Mouse (Mus musculus): ENCODE measurements around the gene Actr1a. TPM values are rescaled to one million over a fixed set of nuclear protein-coding genes. Genes with fewer than 3 reads are reported as not detected.

Actr1a gene
- polyA plus RNA-seq, 1 experiment = 60.5 TPM

DNA sequence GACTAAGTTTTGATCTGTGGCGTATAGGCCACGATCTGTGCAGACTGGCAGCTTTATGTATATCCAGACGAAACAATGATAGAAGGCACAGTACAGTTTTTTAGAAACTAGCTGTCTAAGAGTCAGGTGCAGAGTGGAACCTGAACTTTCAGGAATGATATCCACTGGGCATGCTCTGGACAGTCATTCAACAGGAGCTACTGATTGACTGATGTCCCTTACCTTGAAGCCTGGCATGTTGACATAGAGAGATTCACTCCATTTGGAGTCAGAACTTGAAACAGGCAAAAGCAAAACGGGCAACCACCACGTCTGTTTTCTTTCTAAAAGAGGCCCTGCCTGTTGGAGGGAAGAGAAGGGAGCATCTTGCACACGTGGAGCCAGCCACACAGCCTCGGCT, 5.0 kb upstream of the Actr1a start:
- peaks cover 5% of the 10 kb centered on the region; the same call in 1 of the 2 replicates for H3K4me1 ChIP-seq (ENCODE audit: control insufficient read depth, insufficient read depth, insufficient read length)
- no peak overlapping the region for H3K27ac ChIP-seq (ENCODE audit: insufficient read depth, low read length)
- TF ChIP-seq CTCF (IDR thresholded peaks at IDR 0.05; ENCODE audit: extremely low read depth, insufficient read depth, insufficient read length, insufficient replicate concordance) = no peak
- TF ChIP-seq POLR2A (IDR thresholded peaks at IDR 0.05; ENCODE audit: low read depth, low read length) = no peak
- no peaks in the 10 kb centered on the region for H3K36me3 ChIP-seq (ENCODE audit: control insufficient read depth, insufficient read depth, low read length)
- no peak overlapping the region for H3K4me3 ChIP-seq (ENCODE audit: extremely low read depth, insufficient read depth, insufficient read length)
- H3K27me3 ChIP-seq (ENCODE audit: control insufficient read depth, insufficient read depth, low read length) = no peaks in the 10 kb centered on the region
- 91% methylated on average over 7 of the region's 7 CpGs for WGBS
- DNase-seq (ENCODE audit: low read depth in 1 of 2, low spot score in 2 of 2) = no peak

DNA sequence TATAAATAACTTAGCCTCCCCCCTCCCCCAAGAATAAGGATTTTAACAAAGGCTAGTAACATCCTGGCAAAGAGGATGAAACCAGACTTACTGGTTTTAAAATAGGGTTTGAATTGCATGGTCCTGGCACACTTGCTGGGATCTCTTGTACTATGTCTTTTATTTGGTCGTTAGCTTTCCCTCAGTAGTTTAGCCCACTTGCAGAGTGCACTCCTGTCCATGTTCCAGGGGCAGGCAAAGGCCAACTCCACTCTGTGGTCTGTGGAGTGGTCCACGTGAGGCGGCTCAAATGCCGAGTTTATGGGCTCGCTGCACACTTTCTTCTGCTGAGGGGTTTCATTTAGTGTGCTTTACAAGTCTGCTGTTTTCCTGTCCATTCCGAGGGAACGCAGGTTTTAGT, 4.3 kb upstream of the Actr1a start:
- Histone ChIP-seq H3K27ac (ENCODE audit: insufficient read depth, low read length) (no peak overlapping the region), H3K4me1 (ENCODE audit: control insufficient read depth, insufficient read depth, insufficient read length) (peaks cover 5% of the 10 kb centered on the region; the same call in 1 of the 2 replicates), H3K4me3 (ENCODE audit: extremely low read depth, insufficient read depth, insufficient read length) (no peak overlapping the region), H3K36me3 (ENCODE audit: control insufficient read depth, insufficient read depth, low read length) (no peaks in the 10 kb centered on the region), H3K27me3 (ENCODE audit: control insufficient read depth, insufficient read depth, low read length) (no peaks in the 10 kb centered on the region)
- WGBS = 91% methylated on average over 7 of the region's 7 CpGs
- no peak for TF ChIP-seq POLR2A (IDR thresholded peaks at IDR 0.05; ENCODE audit: low read depth, low read length)
- TF ChIP-seq CTCF (IDR thresholded peaks at IDR 0.05; ENCODE audit: extremely low read depth, insufficient read depth, insufficient read length, insufficient replicate concordance) = no peak
- DNase-seq (ENCODE audit: low read depth in 1 of 2, low spot score in 2 of 2) = no peak

DNA sequence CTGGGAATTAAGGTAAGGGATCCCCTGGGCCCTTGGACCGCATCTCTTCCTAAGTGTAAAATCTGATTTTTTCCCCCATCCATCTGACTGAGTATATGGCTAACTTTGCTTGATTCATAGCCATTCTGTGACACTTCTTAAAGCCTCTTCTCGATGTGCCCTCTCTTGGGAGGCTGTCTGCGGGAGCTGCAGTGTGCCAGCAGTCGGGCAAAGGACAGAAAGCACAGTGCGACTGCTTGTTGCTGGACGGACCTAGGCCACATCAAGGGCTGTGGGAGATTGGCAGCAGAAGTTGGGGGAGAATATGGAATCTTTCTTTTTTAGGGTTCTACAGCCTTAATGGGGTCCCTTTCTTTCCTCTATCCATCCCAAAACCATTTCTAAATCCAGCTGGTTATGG, 3.8 kb upstream of the Actr1a start:
- no peak for DNase-seq (ENCODE audit: low read depth in 1 of 2, low spot score in 2 of 2)
- WGBS = 94% methylated on average over 6 of the region's 6 CpGs
- TF ChIP-seq POLR2A (IDR thresholded peaks at IDR 0.05; ENCODE audit: low read depth, low read length) = no peak
- TF ChIP-seq CTCF (IDR thresholded peaks at IDR 0.05; ENCODE audit: extremely low read depth, insufficient read depth, insufficient read length, insufficient replicate concordance) = no peak

DNA sequence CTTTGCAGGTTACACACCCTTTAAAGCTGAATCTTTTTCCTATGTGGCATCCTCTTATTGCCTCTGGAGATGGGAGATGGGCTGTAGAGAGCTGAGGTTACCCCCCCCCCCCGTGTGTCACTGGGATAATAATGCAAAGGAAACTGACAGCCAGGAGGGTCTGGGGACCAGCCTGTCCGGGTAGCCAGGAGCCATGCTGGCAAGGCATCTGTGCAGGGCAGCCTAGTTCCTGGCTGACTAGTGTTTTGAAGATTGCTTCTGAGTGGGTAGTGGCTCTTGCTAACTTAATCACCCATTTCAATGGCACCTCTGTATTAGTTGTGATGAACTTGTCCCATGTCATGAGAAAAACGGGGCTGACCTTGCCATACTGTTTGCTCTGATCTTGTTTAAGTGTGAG, 2.9 kb upstream of the Actr1a start:
- DNase-seq (ENCODE audit: low read depth in 1 of 2, low spot score in 2 of 2) = no peak
- Histone ChIP-seq H3K27ac (ENCODE audit: insufficient read depth, low read length) (no peak overlapping the region), H3K36me3 (ENCODE audit: control insufficient read depth, insufficient read depth, low read length) (no peaks in the 10 kb centered on the region), H3K4me3 (ENCODE audit: extremely low read depth, insufficient read depth, insufficient read length) (no peak overlapping the region), H3K4me1 (ENCODE audit: control insufficient read depth, insufficient read depth, insufficient read length) (peaks cover 7% of the 10 kb centered on the region; the same call in 1 of the 2 replicates), H3K27me3 (ENCODE audit: control insufficient read depth, insufficient read depth, low read length) (no peaks in the 10 kb centered on the region)
- TF ChIP-seq POLR2A (IDR thresholded peaks at IDR 0.05; ENCODE audit: low read depth, low read length) (no peak), CTCF (IDR thresholded peaks at IDR 0.05; ENCODE audit: extremely low read depth, insufficient read depth, insufficient read length, insufficient replicate concordance) (no peak)
- WGBS = 65% methylated on average over 3 of the region's 3 CpGs

More for the DNA sequence above, 3.8 kb upstream of the Actr1a start:
- Histone ChIP-seq H3K27me3 (ENCODE audit: control insufficient read depth, insufficient read depth, low read length) (no peaks in the 10 kb centered on the region), H3K36me3 (ENCODE audit: control insufficient read depth, insufficient read depth, low read length) (no peaks in the 10 kb centered on the region), H3K27ac (ENCODE audit: insufficient read depth, low read length) (no peak overlapping the region), H3K4me3 (ENCODE audit: extremely low read depth, insufficient read depth, insufficient read length) (no peak overlapping the region), H3K4me1 (ENCODE audit: control insufficient read depth, insufficient read depth, insufficient read length) (peaks cover 5% of the 10 kb centered on the region; the same call in 1 of the 2 replicates)

DNA sequence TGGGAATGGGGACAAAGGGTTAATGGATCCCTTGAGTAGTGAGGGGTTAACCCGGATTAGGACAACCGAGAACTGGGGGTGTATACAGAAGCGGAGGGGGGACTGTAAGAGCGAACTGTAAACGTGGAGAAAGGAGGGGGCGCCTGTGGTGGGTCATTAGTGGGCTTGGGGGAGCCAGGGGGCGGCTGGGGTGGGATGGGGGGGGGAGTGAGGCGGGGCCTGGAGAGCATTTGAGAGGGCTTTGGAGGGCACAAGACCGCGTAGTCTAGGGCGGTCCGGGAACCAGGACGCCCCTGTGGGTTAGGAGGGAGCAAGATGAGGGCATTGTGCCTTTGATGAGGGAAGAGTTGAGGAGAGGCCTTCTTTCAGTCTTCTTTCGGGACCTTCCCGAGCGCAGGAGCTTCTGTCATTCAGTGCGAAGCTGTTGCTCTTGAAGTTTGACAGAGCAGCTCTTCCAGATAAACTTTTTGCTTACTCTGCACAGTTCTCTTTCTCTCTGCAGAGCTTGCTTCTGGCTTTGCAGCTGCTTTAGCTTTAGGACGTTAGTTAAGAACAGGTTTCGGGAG, 2.0 kb upstream of the Actr1a start:
- DNase-seq (ENCODE audit: low read depth in 1 of 2, low spot score in 2 of 2) = no peak
- 6% methylated on average over 19 of the region's 19 CpGs for WGBS
- H3K4me3 ChIP-seq (ENCODE audit: extremely low read depth, insufficient read depth, insufficient read length) = peak overlapping the region; percentile 87
- H3K36me3 ChIP-seq (ENCODE audit: control insufficient read depth, insufficient read depth, low read length) = no peaks in the 10 kb centered on the region
- no peak for TF ChIP-seq CTCF (IDR thresholded peaks at IDR 0.05; ENCODE audit: extremely low read depth, insufficient read depth, insufficient read length, insufficient replicate concordance)
- no peak for TF ChIP-seq POLR2A (IDR thresholded peaks at IDR 0.05; ENCODE audit: low read depth, low read length)
- H3K4me1 ChIP-seq (ENCODE audit: control insufficient read depth, insufficient read depth, insufficient read length) = peaks cover 7% of the 10 kb centered on the region; the same call in 1 of the 2 replicates
- H3K27ac ChIP-seq (ENCODE audit: insufficient read depth, low read length) = no peak overlapping the region
- H3K27me3 ChIP-seq (ENCODE audit: control insufficient read depth, insufficient read depth, low read length) = no peaks in the 10 kb centered on the region

DNA sequence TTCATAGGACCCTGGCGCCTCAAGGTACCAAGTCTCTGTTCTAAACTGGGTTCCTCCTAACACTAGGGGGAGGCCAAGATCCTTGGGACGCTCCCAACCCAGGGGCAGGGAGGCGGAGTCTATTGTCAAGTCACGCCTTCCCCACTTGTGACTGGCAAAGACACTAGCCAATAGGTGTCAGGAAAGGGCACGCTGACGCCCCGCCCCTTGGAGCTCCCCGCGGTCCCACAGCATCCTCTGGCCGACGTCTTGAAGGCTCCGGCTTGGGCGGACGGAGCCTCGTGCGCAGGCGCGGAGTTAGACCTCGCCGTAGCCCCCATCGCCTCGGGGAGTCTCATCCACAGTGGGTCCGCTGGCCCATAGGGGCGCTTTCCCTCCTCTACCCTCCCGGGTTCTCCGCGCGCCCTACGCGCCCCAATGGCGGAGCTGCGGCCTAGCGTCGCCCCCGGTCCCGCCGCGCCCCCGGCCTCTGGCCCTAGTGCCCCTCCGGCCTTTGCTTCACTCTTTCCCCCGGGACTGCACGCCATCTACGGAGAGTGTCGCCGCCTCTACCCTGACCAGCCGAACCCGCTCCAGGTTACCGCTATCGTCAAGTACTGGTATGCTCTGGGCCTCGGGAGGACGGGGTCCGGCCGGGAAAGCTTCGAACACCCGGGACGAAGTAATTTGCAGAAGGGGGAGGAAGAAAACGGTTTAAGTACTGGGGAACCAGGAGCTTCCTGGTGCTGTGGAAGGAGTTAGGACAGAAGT, 1.3 kb upstream of the Actr1a start, which contains the start of gene Sufu:
Sufu (plus strand) TSS at position 211 of the 750 bp plus-strand sequence.
- Histone ChIP-seq H3K27ac (ENCODE audit: insufficient read depth, low read length) (peak within 1 kb of the TSS; percentile 65), H3K4me1 (ENCODE audit: control insufficient read depth, insufficient read depth, insufficient read length) (peaks cover 7% of the 10 kb centered on the region; the same call in 1 of the 2 replicates), H3K36me3 (ENCODE audit: control insufficient read depth, insufficient read depth, low read length) (no peaks in the 10 kb centered on the region), H3K27me3 (ENCODE audit: control insufficient read depth, insufficient read depth, low read length) (no peaks in the 10 kb centered on the region), H3K4me3 (ENCODE audit: extremely low read depth, insufficient read depth, insufficient read length) (peak within 1 kb of the TSS; percentile 88)
- WGBS = under 1% methylated on average over 55 of the region's 57 CpGs
- peak; percentile 78; the same call in 1 of the 2 replicates for TF ChIP-seq CTCF (IDR thresholded peaks at IDR 0.05; ENCODE audit: extremely low read depth, insufficient read depth, insufficient read length, insufficient replicate concordance)
- TF ChIP-seq POLR2A (IDR thresholded peaks at IDR 0.05; ENCODE audit: low read depth, low read length) = no peak; the same call in 1 of the 2 replicates
- DNase-seq (ENCODE audit: low read depth in 1 of 2, low spot score in 2 of 2) = peak; percentile 97

Data from spleen, adult 2 months (tissue).